Mouse (Mus musculus): ENCODE measurements around the gene Focad.

DNA sequence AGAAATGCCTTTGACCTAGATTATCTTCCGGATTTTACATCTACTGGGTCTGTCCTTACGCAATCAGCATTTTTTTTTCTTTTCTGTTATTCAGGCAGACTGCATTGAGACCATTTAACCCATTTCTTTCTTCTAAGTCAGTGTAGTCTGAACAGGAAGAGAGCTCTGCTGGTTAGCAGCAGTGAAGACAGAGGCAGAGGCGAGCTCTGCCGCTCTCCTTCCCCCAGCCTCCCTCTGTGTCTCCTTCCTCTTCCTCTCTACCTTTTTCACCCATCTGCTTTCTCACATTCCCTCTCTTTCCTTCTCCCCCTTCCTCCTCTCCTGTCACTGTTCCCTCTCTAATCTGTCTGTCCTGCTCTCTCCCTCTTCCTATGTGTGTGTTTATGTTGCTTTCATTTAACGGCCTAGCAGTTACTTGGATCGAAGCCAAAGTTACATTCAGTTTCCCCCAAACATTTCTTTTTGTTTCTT is 181.2 kb downstream of the Focad start:
- no peak for TF ChIP-seq POLR2A (IDR thresholded peaks at IDR 0.05; ENCODE audit: low read depth, low read length)
- no peak for TF ChIP-seq CTCF (conservative IDR thresholded peaks at IDR 0.05; ENCODE audit: insufficient read depth, insufficient read length, low read depth, low read length)

Measured in kidney, adult 2 months (tissue).